Mouse (Mus musculus) spleen, embryonic (tissue): Measurements from ENCODE around the gene Hist1h3f.
"Not testable (repeated sequence)": the region's sequence is repeated elsewhere in the genome, so short reads cannot be mapped to it uniquely, and the experiment has no call there.

Experiments
- CTCF ChIA-PET: fragments of 350-600 bp; sonication (Branson Sonifier 250); formaldehyde crosslinking; loops from one replicate; lab custom pipeline; 2022; lab: Charles Lee

Hist1h3f gene

DNA sequence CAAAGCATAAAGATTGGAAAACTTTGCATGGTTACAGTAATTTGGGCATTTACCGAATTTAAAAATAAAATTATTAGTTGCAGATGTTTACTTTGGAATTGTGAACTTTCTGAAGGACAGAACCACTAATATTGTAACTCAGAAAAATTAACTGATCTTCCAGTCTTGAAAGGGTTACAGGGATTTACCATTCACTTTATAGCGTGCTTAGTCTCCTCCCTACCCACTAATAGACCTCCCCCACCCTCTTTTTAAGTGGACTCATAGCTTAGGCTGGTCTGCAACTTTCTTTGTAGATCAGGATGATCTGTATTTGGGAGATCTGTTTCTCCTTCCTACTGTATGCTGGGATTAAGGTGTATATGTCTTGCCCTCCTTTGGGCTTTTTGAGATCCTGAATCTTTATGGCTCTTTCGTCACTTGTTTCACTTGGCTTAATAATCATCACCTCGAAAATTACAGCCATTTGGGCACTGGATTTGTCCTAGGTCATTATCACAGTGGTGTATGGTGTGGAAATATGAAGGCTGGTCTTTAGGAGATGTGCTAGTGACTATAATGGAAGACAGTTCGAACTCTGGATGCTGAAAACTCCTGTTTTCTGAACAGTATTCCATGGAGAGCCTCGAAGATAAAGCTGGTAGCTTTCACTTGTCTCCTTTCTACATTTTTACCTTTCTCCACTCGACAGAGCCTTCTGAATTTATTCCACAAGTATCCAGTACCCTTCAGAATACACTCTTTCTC is 7.6 kb upstream of the Hist1h3f start:
- CTCF ChIA-PET: interaction anchor here (0.7 to 1.8 kb wide), 2 partner anchors 10 to 17 kb away, joined by 4 read pairs; partner anchors contain the start of gene Hist1h1d

- CTCF ChIA-PET: interaction anchor here (0.7 to 1.8 kb wide), 2 partner anchors 9 to 16 kb away, joined by 4 read pairs; partner anchors contain the start of gene Hist1h1d
Observed at GRCm38 (mm10) chr13:23537006-23537710, 6.7 kb upstream of the Hist1h3f start.

GRCm38 (mm10) chr13:23538249-23538648 is 5.6 kb upstream of the Hist1h3f start:
- CTCF ChIA-PET: interaction anchor here (1.8 kb wide), 1 partner anchor 15 kb away, joined by 4 read pairs; the partner anchor contains the start of gene Hist1h1d

DNA sequence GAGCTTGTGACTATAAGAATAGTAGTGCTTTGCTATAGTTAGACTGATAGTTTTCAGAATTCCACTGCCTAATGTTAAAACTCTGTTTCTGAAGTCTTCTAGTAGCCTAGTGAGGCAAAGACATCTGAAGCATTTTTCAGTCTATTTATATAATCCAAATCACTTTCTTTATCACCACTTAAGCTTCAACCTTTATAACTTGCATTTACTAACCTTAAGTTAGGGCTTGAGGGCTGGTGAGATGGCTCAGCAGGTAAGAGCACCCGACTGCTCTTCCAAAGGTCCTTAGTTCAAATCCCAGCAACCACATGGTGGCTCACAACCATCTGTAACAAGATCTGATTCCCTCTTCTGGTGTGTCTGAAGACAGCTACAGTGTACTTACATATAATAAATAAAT is 4.0 kb upstream of the Hist1h3f start:
- CTCF ChIA-PET: interaction anchor here (0.8 kb wide), 1 partner anchor 103 kb away, joined by 3 read pairs; no protein-coding TSS in a partner anchor

- CTCF ChIA-PET: interaction anchor here (0.6 to 0.7 kb wide), 2 partner anchors 24 to 109 kb away, joined by 3 to 5 read pairs; no protein-coding TSS in a partner anchor
Observed at GRCm38 (mm10) chr13:23541497-23541896, 2.4 kb upstream of the Hist1h3f start.

DNA sequence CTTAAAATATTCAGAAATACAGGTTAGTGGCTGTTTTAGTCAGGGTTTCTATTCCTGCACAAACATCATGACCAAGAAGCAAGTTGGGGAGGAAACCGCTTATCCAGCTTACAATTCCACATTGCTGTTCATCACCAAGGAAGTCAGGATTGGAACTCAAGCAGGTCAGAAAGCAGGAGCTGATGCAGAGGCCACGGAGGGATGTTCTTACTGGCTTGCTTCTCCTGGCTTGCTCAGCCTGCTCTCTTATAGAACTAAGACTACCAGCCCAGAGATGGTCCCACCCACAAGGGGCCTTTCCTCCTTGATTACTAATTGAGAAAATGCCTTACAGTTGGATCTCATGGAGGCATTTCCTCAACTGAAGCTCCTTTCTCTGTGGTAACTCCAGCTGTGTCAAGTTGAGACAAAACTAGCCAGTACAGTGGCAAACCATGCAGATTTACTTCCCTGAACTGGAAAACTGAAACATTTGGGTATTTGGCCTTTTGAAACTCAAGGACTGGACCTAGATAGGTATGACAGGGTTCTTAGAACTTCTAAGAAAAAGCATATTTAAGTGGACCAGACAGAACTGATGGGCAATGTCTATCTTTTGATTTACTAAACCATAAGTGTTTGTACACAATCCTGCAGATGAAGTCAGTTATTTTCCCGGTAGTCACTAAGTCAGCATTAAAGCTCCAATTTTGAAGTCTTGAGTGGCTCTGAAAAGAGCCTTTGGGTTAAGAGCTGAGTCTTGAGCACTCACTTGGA is 1.4 kb upstream of the Hist1h3f start:
- CTCF ChIA-PET: interaction anchor here (0.6 kb wide), 1 partner anchor 109 kb away, joined by 3 read pairs; no protein-coding TSS in a partner anchor

DNA sequence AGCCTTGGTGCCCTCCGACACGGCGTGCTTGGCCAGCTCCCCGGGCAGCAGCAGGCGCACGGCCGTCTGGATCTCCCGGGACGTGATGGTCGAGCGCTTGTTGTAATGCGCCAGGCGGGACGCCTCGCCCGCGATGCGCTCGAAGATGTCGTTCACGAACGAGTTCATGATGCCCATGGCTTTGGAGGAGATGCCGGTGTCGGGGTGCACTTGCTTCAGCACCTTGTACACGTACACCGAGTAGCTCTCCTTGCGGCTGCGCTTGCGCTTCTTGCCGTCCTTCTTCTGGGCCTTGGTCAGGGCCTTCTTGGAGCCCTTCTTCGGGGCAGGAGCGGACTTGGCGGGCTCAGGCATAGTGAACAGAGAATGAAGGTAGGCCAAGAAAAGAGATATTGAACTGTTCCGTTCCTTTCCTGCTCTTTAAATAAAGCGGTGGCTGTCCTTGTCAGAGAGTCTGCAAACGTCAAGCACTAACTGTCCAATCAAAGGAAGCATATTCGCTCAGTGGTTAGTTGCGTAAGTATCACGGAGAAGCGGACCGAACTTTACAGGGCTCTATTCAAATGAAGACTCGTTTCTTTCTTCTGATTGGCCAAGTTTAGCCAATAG is 749 bp upstream of the Hist1h3f start, which contains the start of gene Hist1h2bh:
Gene Hist1h2bh, minus strand, starts transcription at position 394 of the 609 bp plus-strand sequence.
- CTCF ChIA-PET: interaction anchor here (1.0 kb wide), 1 partner anchor 13 kb away, joined by 4 read pairs; no protein-coding TSS in a partner anchor

GRCm38 (mm10) chr13:23544787-23545120 is 902 bp downstream of the Hist1h3f start:
- CTCF ChIA-PET: not testable (repeated sequence)

DNA sequence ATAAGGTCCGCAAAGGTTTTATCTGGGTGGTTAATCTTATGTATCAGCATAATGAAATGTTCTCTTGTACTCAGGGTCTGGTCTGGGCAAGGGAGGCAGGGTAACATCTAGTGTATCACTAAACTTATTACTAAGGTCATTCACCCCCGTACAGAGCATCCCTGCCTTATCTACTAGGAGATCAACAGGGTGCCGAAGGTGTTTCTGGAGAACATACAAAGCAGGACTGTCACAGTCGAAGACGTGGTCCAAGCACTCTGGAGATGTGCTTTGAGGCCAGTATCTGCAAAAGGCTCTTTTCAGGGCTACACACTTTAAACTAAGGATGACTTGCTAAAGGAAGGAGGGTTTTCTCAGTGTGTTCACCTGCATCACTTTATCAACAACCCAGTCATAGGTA is 2.8 kb downstream of the Hist1h3f start:
- CTCF ChIA-PET: no interaction called here

DNA sequence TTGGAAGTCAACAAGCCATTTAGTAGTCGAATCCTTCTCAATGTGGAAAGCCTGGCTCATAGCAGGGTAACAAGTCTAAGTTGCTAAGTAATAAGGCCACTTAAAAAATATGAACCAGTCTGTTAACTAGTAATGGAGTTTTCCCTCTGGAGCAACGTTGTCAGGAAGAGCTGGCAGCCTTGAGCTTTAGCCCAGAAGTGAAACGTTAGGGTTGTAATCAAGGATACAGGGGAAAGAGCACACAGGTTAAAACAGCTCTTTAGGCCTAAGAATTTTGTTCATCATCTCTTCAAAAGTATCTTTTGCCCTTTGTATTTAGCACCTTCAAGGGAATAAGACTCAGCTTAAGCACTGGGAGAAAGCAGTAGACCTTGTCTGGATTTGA is 6.9 kb downstream of the Hist1h3f start:
- CTCF ChIA-PET: interaction anchor here (0.8 kb wide), 1 partner anchor 16 kb away, joined by 4 read pairs; no protein-coding TSS in a partner anchor

DNA sequence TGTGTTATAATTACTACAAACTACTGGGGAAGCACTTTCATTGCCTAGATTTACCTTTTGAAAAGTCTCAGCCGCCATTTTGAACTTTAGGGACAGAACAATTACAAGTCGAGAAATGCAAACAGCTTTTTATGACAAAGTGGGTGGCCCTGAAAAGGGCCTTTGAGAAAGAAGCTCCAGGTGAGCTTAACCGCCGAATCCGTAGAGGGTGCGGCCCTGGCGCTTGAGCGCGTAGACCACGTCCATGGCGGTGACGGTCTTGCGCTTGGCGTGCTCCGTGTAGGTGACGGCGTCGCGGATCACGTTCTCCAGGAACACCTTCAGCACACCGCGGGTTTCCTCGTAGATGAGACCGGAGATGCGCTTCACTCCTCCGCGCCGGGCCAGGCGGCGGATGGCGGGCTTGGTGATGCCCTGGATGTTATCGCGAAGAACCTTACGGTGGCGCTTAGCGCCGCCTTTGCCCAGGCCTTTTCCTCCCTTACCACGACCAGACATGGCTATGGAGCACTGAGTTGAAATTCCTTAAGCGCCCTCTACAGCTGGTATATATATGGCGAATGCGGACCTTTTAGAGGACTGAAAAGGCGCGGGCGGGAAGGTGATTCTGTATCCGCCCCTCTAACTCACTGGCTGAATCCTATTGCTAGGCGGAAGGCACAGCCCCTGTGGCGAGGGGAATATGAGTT is 7.4 kb downstream of the Hist1h3f start, which contains the start of gene Hist1h4f:
Gene Hist1h4f, minus strand, starts transcription at position 503 of the 689 bp plus-strand sequence.
- CTCF ChIA-PET: interaction anchor here (0.7 to 0.8 kb wide), 2 partner anchors 16 to 1772 kb away, joined by 4 read pairs; no protein-coding TSS in a partner anchor

DNA sequence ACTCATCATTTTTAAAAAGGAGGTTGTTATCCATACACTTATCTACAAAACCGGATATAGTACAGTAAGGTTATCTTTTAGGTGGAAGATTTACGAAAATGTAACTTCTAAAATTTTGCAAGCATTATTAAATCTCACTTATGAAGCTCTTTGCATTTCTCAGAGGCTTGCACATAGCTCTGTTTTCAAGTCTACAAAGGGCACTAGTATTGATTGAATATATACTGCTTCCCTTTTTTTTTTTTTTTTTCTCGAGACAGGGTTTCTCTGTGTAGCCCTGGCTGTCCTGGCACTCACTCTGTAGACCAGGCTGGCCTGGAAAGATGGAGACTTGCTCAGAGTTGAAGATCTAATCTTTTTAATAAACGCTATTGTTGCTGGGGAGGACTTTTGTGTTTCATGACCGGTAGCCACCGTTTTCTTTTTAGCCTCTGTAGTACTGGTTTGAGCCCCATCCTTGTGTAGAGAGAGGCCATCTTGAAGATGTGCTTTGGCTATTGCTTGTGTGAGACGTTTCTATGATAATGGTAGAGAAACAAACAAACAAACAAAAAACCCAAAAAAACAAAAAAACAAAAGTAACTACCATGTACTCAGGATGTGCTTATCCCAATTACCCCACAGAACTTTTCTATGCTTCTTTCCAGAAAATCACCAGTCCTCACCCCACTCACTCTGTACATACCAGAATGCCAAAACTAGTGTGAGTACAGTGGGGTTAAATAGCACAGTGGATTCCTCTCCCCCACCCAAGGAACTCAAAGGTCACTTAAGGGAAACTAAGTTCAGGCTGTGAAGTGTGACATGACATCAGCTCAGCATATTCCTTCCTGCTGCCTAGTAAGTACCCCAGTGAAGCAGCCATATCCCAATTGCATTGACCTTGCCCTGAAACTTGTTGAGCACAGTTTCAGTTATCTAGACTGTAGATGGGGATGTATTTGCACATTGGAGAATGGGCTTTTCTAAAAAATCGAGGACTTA is 8.4 kb downstream of the Hist1h3f start:
- CTCF ChIA-PET: interaction anchor here (0.6 to 1.6 kb wide), 3 partner anchors 9 to 1773 kb away, joined by 3 to 4 read pairs (median 4); no protein-coding TSS in a partner anchor

- CTCF ChIA-PET: interaction anchor here (1.6 kb wide), 1 partner anchor 15 kb away, joined by 4 read pairs; no protein-coding TSS in a partner anchor
Observed at GRCm38 (mm10) chr13:23552962-23553361, 9.1 kb downstream of the Hist1h3f start, which contains the start of gene Hist1h1d. Gene Hist1h1d (plus strand): TSS chr13:23553262.

- CTCF ChIA-PET: interaction anchor here (0.7 to 1.6 kb wide), 2 partner anchors 10 to 17 kb away, joined by 3 to 4 read pairs; no protein-coding TSS in a partner anchor
Observed at GRCm38 (mm10) chr13:23554393-23554792, 10.5 kb downstream of the Hist1h3f start.

DNA sequence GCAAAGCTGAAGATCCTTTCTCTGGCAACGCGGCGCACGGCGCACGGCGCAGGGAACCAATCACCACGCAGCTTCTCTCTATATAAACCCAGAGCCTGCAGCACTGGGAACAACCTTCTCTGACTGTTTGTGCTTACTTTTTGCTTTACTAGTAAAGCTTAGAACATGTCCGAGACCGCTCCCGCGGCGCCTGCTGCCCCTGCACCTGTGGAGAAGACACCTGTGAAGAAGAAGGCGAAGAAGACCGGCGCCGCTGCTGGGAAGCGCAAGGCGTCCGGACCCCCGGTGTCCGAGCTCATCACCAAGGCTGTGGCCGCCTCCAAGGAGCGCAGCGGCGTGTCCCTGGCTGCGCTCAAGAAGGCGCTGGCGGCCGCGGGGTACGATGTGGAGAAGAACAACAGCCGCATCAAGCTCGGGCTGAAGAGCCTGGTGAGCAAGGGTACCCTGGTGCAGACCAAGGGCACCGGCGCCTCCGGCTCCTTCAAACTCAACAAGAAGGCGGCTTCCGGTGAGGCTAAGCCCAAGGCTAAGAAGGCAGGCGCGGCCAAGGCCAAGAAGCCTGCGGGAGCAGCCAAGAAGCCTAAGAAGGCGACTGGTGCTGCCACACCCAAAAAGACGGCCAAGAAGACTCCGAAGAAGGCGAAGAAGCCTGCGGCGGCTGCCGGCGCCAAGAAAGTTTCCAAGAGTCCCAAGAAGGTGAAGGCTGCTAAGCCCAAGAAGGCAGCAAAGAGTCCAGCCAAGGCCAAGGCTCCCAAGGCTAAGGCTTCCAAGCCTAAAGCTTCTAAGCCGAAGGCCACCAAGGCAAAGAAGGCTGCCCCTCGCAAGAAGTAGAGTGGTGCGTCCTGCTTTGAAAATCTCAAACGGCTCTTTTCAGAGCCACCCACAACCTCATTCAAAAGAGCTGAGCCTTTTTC is 11.3 kb downstream of the Hist1h3f start:
- CTCF ChIA-PET: interaction anchor here (0.7 to 1.1 kb wide), 2 partner anchors 9 to 12 kb away, joined by 3 to 4 read pairs; partner anchors contain the start of genes Hist1h2bh and Hist1h3f

DNA sequence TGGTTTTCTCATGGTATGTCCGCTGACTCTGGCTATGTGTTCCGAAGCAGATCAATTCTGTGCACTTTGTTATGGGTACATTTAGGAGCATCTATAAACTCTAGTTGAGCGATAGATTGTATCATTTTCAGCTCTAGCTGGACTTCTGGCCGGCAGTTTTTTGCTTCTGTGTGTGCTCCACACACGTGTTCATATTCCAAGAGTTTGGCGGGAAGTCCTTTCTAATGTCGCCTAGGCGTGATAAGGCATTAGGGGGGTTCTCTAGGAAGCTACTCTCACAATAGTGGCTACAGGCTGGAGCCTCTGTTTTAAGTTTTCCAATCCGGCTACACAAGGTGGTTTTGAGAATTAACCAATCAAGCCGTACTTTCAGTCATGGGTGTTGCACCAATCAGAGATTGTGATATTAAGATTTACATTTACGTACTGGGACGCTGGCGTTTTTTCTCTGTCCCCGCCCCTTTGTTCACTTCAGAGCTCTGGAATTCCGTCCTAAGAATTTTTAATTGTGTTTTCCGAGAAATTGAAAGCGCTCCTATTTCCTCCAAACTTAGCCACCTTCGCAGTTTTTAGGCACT is 12.1 kb downstream of the Hist1h3f start:
- CTCF ChIA-PET: interaction anchor here (0.6 to 1.1 kb wide), 2 partner anchors 12 to 179 kb away, joined by 4 to 6 read pairs; partner anchors contain the start of genes Hist1h2bh and Hist1h3f

DNA sequence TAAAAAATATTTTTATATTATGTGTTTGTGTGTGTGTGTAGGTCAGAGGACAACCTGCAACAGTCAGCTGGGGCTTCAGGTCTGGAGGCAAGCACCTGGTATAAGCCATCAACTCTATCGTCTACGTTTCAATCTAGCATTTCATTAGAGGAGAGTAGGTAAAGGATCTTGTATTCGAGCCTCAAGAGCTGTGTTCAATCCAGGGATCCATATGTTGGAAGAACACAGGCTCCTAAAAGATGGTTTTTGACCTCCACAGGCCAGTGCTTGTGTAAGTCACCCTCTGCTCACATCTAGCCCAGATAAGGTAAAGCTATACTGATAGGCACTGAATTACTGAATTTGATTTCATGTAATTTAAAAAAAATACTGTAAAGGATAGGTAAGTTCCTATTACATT is 13.1 kb downstream of the Hist1h3f start:
- CTCF ChIA-PET: no interaction called here
